Mouse (Mus musculus) MEL (cell line): ENCODE measurements around the gene Nudt16.

Source experiments
- CHD1 ChIP-seq: IDR thresholded peaks from 2 replicates; pipeline ENCODE4 v1.6.1; 2012; ENCODE audit warnings: low read depth, mild to moderate bottlenecking, inconsistent platforms, low read length, improper control_type of control experiment
- CTCF ChIP-seq, 3 experiments: IDR thresholded peaks in 2 of 3; conservative IDR thresholded peaks in 1 of 3; 2 replicates each; pipeline ENCODE4 v1.5.1; 2011 to 2012; ENCODE audit warnings: low read length in 3 of 3, low read depth in 2 of 3, mild to moderate bottlenecking in 2 of 3, improper control_type of control experiment in 1 of 3, inconsistent platforms in 1 of 3, mixed read lengths in 1 of 3, moderate library complexity in 1 of 3; ENCODE audit not compliant: control insufficient read depth in 1 of 3, insufficient read depth in 1 of 3, poor library complexity in 1 of 3, severe bottlenecking in 1 of 3
- E2F4 ChIP-seq: IDR thresholded peaks from 2 replicates; pipeline ENCODE4 v1.6.1; 2011; ENCODE audit warnings: low read depth, low read length, improper control_type of control experiment, borderline replicate concordance
- EP300 ChIP-seq, 2 experiments: IDR thresholded peaks; 2 replicates each; pipeline ENCODE4 v1.6.1; 2011; ENCODE audit warnings: improper control_type of control experiment in 2 of 2, low read length in 2 of 2, low read depth in 1 of 2, mild to moderate bottlenecking in 1 of 2
- MAX ChIP-seq: IDR thresholded peaks from 2 replicates; pipeline ENCODE4 v1.6.1; 2011; ENCODE audit warnings: low read length, improper control_type of control experiment
- MAZ ChIP-seq: IDR thresholded peaks from 2 replicates; pipeline ENCODE4 v1.6.1; 2012; ENCODE audit warnings: low read depth, mild to moderate bottlenecking, inconsistent platforms, low read length, improper control_type of control experiment
- POLR2A ChIP-seq, 2 experiments: IDR thresholded peaks; 2 replicates each; pipeline ENCODE4 v1.6.1; 2011 to 2012; ENCODE audit warnings: low read length in 2 of 2, mild to moderate bottlenecking in 2 of 2, control low read depth in 1 of 2, improper control_type of control experiment in 1 of 2, low read depth in 1 of 2, moderate library complexity in 1 of 2; ENCODE audit not compliant: control insufficient read depth in 1 of 2, insufficient read depth in 1 of 2, poor library complexity in 1 of 2
- RCOR1 ChIP-seq: IDR thresholded peaks from 2 replicates; pipeline ENCODE4 v1.6.1; 2012; ENCODE audit warnings: low read depth, mild to moderate bottlenecking, inconsistent platforms, low read length, improper control_type of control experiment
- TAL1 ChIP-seq: IDR thresholded peaks from 2 replicates; pipeline ENCODE4 v1.6.1; 2012; ENCODE audit warnings: mild to moderate bottlenecking, inconsistent platforms, low read length, moderate library complexity, mixed read lengths
- TBP ChIP-seq: IDR thresholded peaks from 2 replicates; pipeline ENCODE4 v1.8.0; 2011; ENCODE audit warnings: low read depth, low read length, improper control_type of control experiment
- TCF12 ChIP-seq: IDR thresholded peaks from 2 replicates; pipeline ENCODE4 v1.6.1; 2014; ENCODE audit warnings: low read depth, mild to moderate bottlenecking, inconsistent platforms, low read length, improper control_type of control experiment, moderate library complexity

DNA sequence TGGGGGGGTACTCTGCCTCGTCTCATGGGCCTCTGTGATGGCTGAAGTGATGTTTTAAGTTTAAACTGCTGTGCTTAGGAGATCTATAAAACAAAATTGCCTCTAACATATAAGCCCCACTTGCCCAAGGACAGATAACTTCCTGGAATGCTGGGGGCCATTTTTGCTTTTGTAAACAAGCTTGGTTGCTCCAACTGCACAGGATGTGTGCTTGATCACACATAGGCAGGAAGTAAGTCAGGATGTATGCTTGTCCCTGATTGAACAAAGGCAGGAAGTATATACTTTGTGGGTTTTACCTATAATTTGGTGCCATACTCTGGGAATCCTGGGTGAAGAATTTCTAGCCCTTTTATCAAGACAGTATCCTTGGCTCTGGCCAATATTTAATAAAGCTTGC lies 4.8 kb upstream of the Nudt16 start:
- TF ChIP-seq TCF12 (no peak), TBP (no peak), RCOR1 (no peak), CTCF (IDR thresholded peaks at IDR 0.05 in 2 of 3, conservative IDR thresholded peaks at IDR 0.05 in 1 of 3; ENCODE audit: control insufficient read depth in 1 of 3, insufficient read depth in 1 of 3, low read depth in 2 of 3, low read length in 3 of 3, poor library complexity in 1 of 3, severe bottlenecking in 1 of 3) (no peak), CHD1 (no peak), E2F4 (no peak), TAL1 (no peak), POLR2A (IDR thresholded peaks at IDR 0.05; ENCODE audit: control insufficient read depth in 1 of 2, insufficient read depth in 1 of 2, low read depth in 1 of 2, low read length in 2 of 2, poor library complexity in 1 of 2) (no peak), MAZ (no peak), MAX (no peak), EP300 (IDR thresholded peaks at IDR 0.05; ENCODE audit: low read depth in 1 of 2, low read length in 2 of 2) (no peak)
